Mouse (Mus musculus): ENCODE results near the gene Spn.
A peak's percentile ranks its signal among the peaks of the same experiment; 100 is the strongest.

Spn gene

GRCm38 (mm10) chr7:127140623-127141404 is 3.2 kb upstream of the Spn start:
- DNase-seq (ENCODE audit: low spot score) = no peak

GRCm38 (mm10) chr7:127139562-127139961 is 1.9 kb upstream of the Spn start:
- no peak for DNase-seq (ENCODE audit: low spot score)

- no peak for DNase-seq (ENCODE audit: low spot score)
Observed at GRCm38 (mm10) chr7:127139100-127139499, 1.5 kb upstream of the Spn start.

- no peak for DNase-seq (ENCODE audit: low spot score)
Observed at GRCm38 (mm10) chr7:127136181-127137071, 1.2 kb downstream of the Spn start.

- no peak for DNase-seq (ENCODE audit: low spot score)
Observed at GRCm38 (mm10) chr7:127134821-127135447, 2.7 kb downstream of the Spn start.

GRCm38 (mm10) chr7:127133125-127133524 is 4.5 kb downstream of the Spn start:
- DNase-seq (ENCODE audit: low spot score) = no peak

GRCm38 (mm10) chr7:127129638-127130037 is 8.0 kb downstream of the Spn start:
- no peak for DNase-seq (ENCODE audit: low spot score)

- no peak for DNase-seq (ENCODE audit: low spot score)
Observed at GRCm38 (mm10) chr7:127121911-127122270, 15.7 kb downstream of the Spn start, which contains the start of gene Qprt. Qprt (minus strand) TSS chr7:127122226.

- DNase-seq (ENCODE audit: low spot score) = no peak
Observed at GRCm38 (mm10) chr7:127121061-127121910, 16.3 kb downstream of the Spn start.

- no peak for DNase-seq (ENCODE audit: low spot score)
Observed at GRCm38 (mm10) chr7:127118671-127119445, 18.8 kb downstream of the Spn start.

GRCm38 (mm10) chr7:127117948-127118347 is 19.7 kb downstream of the Spn start:
- no peak for DNase-seq (ENCODE audit: low spot score)

GRCm38 (mm10) chr7:127116331-127116935 is 21.2 kb downstream of the Spn start:
- DNase-seq (ENCODE audit: low spot score) = no peak

- DNase-seq (ENCODE audit: low spot score) = no peak
Observed at GRCm38 (mm10) chr7:127114920-127115319, 22.7 kb downstream of the Spn start.

- no peak for DNase-seq (ENCODE audit: low spot score)
Observed at GRCm38 (mm10) chr7:127113614-127114259, 23.9 kb downstream of the Spn start.

- no peak for DNase-seq (ENCODE audit: low spot score)
Observed at GRCm38 (mm10) chr7:127112921-127113597, 24.6 kb downstream of the Spn start.

- no peak for DNase-seq (ENCODE audit: low spot score)
Observed at GRCm38 (mm10) chr7:127112251-127112841, 25.3 kb downstream of the Spn start.

GRCm38 (mm10) chr7:127111461-127111860 is 26.2 kb downstream of the Spn start:
- no peak for DNase-seq (ENCODE audit: low spot score)

GRCm38 (mm10) chr7:127110239-127111007 is 27.2 kb downstream of the Spn start:
- DNase-seq (ENCODE audit: low spot score) = peak; percentile 75

Data from ovary, postnatal 14 days (tissue).